Mouse (Mus musculus): ENCODE data around the gene Gm7168.
"Not testable (repeated sequence)": the region's sequence is repeated elsewhere in the genome, so short reads cannot be mapped to it uniquely, and the experiment has no call there.

The Gm7168 gene

DNA sequence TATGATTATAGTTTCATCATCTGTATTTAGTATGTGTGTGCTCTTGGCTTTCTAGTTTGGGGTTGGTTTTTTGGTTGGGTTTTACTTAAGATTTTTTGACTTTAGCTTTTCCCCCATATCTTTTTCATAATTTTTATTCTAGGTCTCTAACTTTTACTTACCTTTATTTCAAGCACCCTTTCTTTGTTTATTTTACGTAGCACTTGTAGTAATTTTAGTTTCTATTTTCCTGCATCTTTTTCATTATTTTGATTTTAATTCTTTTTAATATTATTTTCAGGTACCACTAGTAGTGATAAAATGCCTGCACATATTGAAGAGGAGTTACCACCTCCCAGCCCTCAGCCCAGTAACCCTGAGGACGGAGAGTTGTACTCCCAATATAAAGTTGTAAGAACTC lies at the start of gene Gm7168:
Gene Gm7168, plus strand, starts transcription at position 301 of the 400 bp plus-strand sequence.
- DNase-seq (ENCODE audit: low spot score), result not testable (repeated sequence)

DNA sequence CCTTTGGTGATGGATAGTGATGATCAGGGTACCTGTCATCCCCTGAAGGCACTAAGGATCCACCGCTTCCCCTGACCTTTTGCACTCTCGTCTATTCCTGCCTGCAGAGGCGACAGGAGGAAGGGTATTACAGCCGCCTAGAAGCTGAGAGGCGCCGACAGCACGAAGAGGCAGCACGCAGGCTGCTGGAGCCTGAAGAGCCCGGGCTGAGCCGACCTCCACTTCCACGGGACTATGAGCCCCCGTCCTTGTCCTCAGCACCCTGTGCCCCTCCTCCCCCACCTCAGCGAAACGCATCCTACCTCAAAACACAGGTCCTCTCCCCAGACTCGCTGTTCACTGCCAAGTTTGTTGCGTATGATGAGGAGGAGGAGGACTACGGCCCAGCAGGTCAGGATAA lies 49.3 kb upstream of the Gm7168 start:
- no peak for DNase-seq (ENCODE audit: low spot score)

GRCm38 (mm10) chr17:13899241-13899640 lies 48.9 kb upstream of the Gm7168 start:
- DNase-seq (ENCODE audit: low spot score), result no peak

DNA sequence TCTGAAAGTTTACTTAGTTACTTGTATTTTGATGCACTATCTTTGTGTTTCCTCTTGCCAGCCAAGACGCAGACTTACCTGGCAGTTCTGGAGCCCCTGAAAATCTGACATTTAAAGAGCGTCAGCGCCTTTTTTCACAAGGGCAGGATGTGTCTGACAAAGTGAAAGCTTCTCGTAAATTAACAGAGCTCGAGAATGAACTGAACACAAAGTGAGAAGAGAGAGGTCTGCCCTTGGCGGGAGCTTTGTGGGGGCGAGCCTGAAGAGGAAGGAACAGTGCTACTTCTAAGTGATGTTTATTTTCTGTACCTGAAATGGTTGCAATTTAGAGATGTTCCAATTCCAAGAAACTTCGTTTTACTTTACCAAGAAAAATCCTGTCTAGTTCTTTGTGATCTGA lies 44.4 kb upstream of the Gm7168 start:
- DNase-seq (ENCODE audit: low spot score), result no peak

GRCm38 (mm10) chr17:13907082-13907481 lies 41.1 kb upstream of the Gm7168 start:
- DNase-seq (ENCODE audit: low spot score), result no peak

DNA sequence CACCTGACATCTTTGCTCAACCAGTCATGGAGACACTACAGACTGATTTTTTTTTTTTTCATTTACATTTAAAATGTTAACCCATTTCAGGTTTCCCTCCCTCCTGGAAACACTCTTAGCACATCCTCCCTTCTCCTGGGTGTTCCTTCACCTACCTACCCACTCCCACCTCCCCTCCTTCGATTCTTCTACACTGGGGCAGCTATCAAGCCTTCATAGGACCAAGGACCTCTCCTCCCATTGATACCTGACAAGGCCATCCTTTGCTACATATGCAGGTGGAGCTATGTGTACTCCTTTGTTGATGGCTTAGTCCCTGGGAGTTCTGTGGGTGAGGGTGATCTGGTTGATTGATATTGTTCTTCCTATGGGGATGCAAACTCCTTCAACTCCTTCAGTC lies 40.5 kb upstream of the Gm7168 start:
- no peak for DNase-seq (ENCODE audit: low spot score)

DNA sequence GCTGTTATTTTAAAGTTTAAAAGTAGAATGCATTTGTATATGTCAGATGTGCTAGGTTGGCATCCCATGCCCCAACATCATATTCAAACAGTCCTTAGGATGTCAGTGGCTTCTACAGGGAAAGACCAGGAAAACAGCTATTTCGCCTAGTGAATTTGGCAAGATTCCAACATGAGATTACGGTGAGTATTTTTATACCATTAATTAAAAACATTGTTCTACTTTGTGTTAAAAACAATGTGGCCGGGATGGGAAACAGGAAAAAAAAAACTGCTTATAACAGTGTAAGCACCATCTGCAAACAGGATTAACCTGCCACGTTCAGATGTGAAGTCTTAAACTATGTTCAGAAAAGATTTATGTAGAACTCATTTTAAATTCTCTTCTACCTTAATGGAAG lies 34.2 kb upstream of the Gm7168 start:
- no peak for DNase-seq (ENCODE audit: low spot score)

DNA sequence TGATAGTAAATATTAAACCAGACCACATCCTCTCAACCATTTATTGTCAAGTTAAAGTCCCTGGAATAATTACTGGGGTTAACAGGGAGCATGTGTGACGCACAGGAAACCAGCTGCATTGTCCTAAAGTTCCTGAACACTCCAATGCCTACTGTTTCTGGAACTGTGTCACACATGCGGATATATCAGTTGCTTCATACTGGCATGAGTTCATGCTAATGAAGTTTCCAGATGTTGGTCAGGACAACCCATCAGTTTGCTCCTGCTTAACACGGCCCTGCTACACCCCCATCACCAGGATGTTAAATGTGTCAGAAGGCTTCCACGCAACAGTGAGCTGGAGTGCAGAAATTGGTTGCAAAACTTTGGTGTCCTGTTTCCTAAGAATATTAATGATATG lies 33.6 kb upstream of the Gm7168 start:
- no peak for DNase-seq (ENCODE audit: low spot score)

- DNase-seq (ENCODE audit: low spot score), result no peak
These were observed 27.4 kb upstream of the Gm7168 start for GRCm38 (mm10) chr17:13920771-13921170.

GRCm38 (mm10) chr17:13923418-13923817 lies 24.8 kb upstream of the Gm7168 start:
- DNase-seq (ENCODE audit: low spot score), result peak; percentile 29

GRCm38 (mm10) chr17:13924588-13924987 lies 23.6 kb upstream of the Gm7168 start:
- DNase-seq (ENCODE audit: low spot score), result no peak

- no peak for DNase-seq (ENCODE audit: low spot score)
These were observed 22.2 kb upstream of the Gm7168 start for GRCm38 (mm10) chr17:13925931-13926330.

GRCm38 (mm10) chr17:13930421-13930820 lies 17.8 kb upstream of the Gm7168 start:
- DNase-seq (ENCODE audit: low spot score), result no peak

DNA sequence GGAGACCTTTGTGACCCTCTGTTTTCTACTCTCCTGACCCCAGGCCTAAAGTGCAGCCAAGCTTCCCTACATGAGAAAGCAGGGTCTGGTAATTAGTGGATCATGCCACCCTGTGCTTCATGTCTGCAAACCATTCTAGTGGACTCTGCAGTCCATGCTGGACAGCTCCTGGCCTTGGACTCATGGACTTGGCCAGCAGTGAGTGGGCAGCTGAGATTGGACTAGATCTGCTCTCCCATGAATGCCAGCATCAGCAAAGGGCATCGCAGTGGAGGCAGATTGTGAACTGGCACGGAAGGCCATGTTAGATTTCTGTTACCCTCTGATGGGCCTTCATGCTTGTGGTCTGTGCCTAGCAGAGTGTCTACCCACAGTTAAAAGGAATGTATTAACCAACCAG lies 12.8 kb upstream of the Gm7168 start:
- DNase-seq (ENCODE audit: low spot score), result peak; percentile 20

GRCm38 (mm10) chr17:13937787-13938186 lies 10.4 kb upstream of the Gm7168 start:
- no peak for DNase-seq (ENCODE audit: low spot score)

GRCm38 (mm10) chr17:13938652-13939051 lies 9.5 kb upstream of the Gm7168 start:
- no peak for DNase-seq (ENCODE audit: low spot score)

DNA sequence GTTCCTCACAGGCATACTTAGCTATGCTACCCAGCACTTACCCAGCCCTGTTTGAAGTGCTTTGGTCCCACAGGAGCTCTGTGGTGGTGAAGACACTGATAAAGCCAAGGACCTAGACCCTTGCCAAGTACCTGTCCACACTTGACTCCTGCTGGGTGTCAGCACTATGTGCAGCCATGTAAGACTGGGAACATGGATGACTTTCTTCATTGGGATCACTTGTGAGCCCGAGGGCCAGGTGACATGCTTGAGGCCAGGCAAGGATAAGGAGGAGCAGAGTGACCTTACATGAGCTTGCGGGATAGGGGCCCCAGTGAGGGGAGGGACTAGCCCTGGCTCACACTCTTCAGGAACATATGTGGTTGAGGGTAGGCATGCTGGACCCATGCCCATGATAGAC lies 8.9 kb upstream of the Gm7168 start:
- DNase-seq (ENCODE audit: low spot score), result not testable (repeated sequence)

DNA sequence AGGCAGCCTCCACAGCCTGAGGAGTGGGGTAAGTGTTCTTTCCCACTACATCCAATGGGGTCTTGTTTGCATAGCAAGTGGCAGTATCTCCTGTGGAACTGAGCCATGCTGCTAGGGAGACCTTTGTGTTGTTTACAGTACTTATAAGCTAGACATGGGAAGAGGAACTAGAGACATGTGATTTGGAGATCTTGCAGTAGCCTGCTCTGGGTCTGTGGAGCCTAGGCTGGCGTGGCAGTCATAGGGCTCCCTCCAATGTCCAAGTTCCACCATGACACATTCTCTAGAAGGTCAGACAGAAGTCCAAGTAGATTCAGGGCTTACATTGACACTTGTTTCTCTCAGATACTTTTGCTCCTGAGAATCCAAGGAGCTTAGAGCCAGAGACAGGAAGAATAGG lies 7.7 kb upstream of the Gm7168 start:
- DNase-seq (ENCODE audit: low spot score), result no peak

- DNase-seq (ENCODE audit: low spot score), result not testable (repeated sequence)
These were observed 3.4 kb downstream of the Gm7168 start for GRCm38 (mm10) chr17:13951570-13951969.

- not testable (repeated sequence) for DNase-seq (ENCODE audit: low spot score)
These were observed 10.0 kb downstream of the Gm7168 start for GRCm38 (mm10) chr17:13958129-13958528.

GRCm38 (mm10) chr17:13962245-13962644 lies 14.1 kb downstream of the Gm7168 start:
- DNase-seq (ENCODE audit: low spot score), result not testable (repeated sequence)

GRCm38 (mm10) chr17:13965048-13965447 lies 16.9 kb downstream of the Gm7168 start:
- not testable (repeated sequence) for DNase-seq (ENCODE audit: low spot score)

GRCm38 (mm10) chr17:13969917-13970316 lies 21.7 kb downstream of the Gm7168 start:
- DNase-seq (ENCODE audit: low spot score), result not testable (repeated sequence)

GRCm38 (mm10) chr17:13970796-13971195 lies 22.6 kb downstream of the Gm7168 start:
- DNase-seq (ENCODE audit: low spot score), result not testable (repeated sequence)

DNA sequence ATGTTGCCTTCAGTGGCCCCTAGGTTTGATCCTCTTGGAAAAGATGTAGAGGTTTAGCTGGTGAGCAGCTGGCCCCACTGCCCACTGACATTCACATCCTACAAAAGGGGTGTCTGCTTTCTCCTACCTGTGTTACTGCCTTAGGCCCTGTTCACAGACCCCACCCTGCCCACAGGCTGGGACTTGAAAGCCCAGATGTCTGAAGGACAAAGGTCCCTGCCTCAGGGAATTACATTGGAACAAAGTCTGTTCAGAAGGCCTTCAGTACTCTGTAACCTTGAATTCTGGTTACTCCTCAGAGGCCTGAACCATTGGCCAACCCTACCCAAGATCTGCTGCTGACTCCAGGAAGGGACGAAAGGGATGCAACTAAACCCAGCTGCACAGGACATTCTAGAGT lies 39.5 kb downstream of the Gm7168 start:
- no peak for DNase-seq (ENCODE audit: low spot score)
